Mouse (Mus musculus): ENCODE data around the gene 4930412O13Rik. TPM values are rescaled to one million over a fixed set of nuclear protein-coding genes. Genes with fewer than 3 reads are reported as not detected.

4930412O13Rik gene
- total and polyA plus RNA-seq, 2 experiments from 2014 or later: not detected

- Histone ChIP-seq H3K4me2 (ENCODE audit: low read depth, low read length) (peak overlapping the region; percentile 99), H3K27ac (ENCODE audit: low read depth) (no peak overlapping the region), H3K27me3 (ENCODE audit: control insufficient read depth, insufficient read depth, low read length) (peaks cover 95% of the 10 kb centered on the region), H3K4me3 (ENCODE audit: low read depth, low read length) (peak overlapping the region; percentile 74), H3K36me3 (replicated peaks; ENCODE audit: control insufficient read depth, insufficient read depth, low read length) (no peaks in the 10 kb centered on the region), H3K9me3 (replicated peaks; ENCODE audit: control insufficient read depth, low read length) (no peaks in the 10 kb centered on the region), H3K4me1 (ENCODE audit: control insufficient read depth, insufficient read depth) (peaks cover 15% of the 10 kb centered on the region), H3K9ac (replicated peaks; ENCODE audit: low read depth, low read length) (no peak overlapping the region)
- WGBS: 18% methylated on average over 11 of the region's 11 CpGs
- ATAC-seq (ENCODE audit: insufficient read depth, low read depth) (no peak), DNase-seq (ENCODE audit: low spot score) (no peak)
- TF ChIP-seq CTCF (IDR thresholded peaks at IDR 0.05; ENCODE audit: low read depth) (no peak), EP300 (IDR thresholded peaks at IDR 0.05; ENCODE audit: low read depth) (no peak)
Observed at GRCm38 (mm10) chr2:9880271-9880670, 781 bp upstream of the 4930412O13Rik start.

DNA sequence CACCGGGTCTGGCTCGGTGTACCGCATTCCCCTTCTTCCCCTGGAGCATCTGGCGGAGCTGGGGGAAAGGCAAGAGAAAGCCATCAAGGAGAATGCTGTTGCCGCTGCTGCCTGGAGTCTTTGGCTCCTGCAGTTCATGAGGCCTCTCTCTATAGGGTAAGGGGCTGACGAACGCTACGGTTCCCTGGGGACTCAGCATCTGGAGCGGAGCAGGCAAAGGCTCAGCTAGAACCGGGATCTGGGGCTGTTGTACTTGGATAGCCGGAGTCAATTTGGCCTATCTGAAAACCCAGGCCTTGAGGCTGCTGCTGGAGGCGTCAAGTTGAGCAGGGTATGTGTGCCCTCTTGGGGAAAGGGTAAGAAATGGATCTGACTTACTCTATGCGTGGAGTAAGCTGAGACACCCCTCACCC is 565 bp downstream of the 4930412O13Rik start:
- no peaks in the 10 kb centered on the region for H3K36me3 ChIP-seq (replicated peaks; ENCODE audit: control insufficient read depth, insufficient read depth, low read length)
- ATAC-seq (ENCODE audit: insufficient read depth, low read depth) (no peak), DNase-seq (ENCODE audit: low spot score) (no peak)
- peak overlapping the region; percentile 67 for H3K4me2 ChIP-seq (ENCODE audit: low read depth, low read length)
- no peak for TF ChIP-seq CTCF (IDR thresholded peaks at IDR 0.05; ENCODE audit: low read depth)
- H3K9me3 ChIP-seq (replicated peaks; ENCODE audit: control insufficient read depth, low read length): no peaks in the 10 kb centered on the region
- peaks cover 15% of the 10 kb centered on the region for H3K4me1 ChIP-seq (ENCODE audit: control insufficient read depth, insufficient read depth)
- peaks cover 95% of the 10 kb centered on the region for H3K27me3 ChIP-seq (ENCODE audit: control insufficient read depth, insufficient read depth, low read length)
- 3% methylated on average over 13 of the region's 13 CpGs for WGBS
- peak overlapping the region; percentile 46 for H3K4me3 ChIP-seq (ENCODE audit: low read depth, low read length)
- H3K27ac ChIP-seq (ENCODE audit: low read depth): peak overlapping the region; percentile 12; the same call in 1 of the 2 replicates
- 0 out of 2 replicates have a peak overlapping the region, but pooled peaks have one; percentile 15 for H3K9ac ChIP-seq (replicated peaks; ENCODE audit: low read depth, low read length)

DNA sequence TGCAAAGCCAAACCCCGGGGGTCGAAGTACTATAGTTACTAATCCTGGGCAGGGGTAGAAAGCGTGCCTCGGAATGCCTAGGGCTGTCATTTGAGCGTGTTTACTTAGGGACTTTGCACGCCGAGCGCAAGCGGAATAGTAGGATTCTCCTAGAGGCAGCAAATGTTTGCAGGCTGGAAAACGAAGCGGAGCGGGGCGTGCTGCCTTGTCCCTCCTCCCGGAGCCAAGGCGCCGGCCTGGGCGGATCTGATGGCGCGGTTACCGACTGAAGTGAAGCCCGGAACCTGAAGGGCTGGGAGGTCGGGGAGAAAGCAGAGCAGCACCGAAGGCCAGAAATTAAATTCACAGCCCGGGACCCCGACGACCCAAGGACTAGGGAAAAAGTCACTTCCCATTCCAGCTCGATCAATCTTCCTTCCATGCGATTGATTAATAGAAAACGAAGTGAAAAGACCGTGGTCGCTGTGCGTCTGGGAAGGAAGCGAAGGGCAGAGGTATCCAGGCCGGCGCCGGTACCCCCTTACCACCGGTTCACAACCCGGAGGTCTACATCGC is 1.4 kb downstream of the 4930412O13Rik start:
- no peak overlapping the region for H3K9ac ChIP-seq (replicated peaks; ENCODE audit: low read depth, low read length)
- no peak overlapping the region for H3K27ac ChIP-seq (ENCODE audit: low read depth)
- H3K9me3 ChIP-seq (replicated peaks; ENCODE audit: control insufficient read depth, low read length): no peaks in the 10 kb centered on the region
- H3K27me3 ChIP-seq (ENCODE audit: control insufficient read depth, insufficient read depth, low read length): peaks cover 95% of the 10 kb centered on the region
- WGBS: under 1% methylated on average over 39 of the region's 39 CpGs
- H3K36me3 ChIP-seq (replicated peaks; ENCODE audit: control insufficient read depth, insufficient read depth, low read length): no peaks in the 10 kb centered on the region
- peaks cover 15% of the 10 kb centered on the region for H3K4me1 ChIP-seq (ENCODE audit: control insufficient read depth, insufficient read depth)
- H3K4me2 ChIP-seq (ENCODE audit: low read depth, low read length): peak overlapping the region; percentile 67
- TF ChIP-seq CTCF (IDR thresholded peaks at IDR 0.05; ENCODE audit: low read depth) (no peak), EP300 (IDR thresholded peaks at IDR 0.05; ENCODE audit: low read depth) (no peak)
- ATAC-seq (ENCODE audit: insufficient read depth, low read depth) (no peak), DNase-seq (ENCODE audit: low spot score) (no peak)
- H3K4me3 ChIP-seq (ENCODE audit: low read depth, low read length): peak overlapping the region; percentile 46

DNA sequence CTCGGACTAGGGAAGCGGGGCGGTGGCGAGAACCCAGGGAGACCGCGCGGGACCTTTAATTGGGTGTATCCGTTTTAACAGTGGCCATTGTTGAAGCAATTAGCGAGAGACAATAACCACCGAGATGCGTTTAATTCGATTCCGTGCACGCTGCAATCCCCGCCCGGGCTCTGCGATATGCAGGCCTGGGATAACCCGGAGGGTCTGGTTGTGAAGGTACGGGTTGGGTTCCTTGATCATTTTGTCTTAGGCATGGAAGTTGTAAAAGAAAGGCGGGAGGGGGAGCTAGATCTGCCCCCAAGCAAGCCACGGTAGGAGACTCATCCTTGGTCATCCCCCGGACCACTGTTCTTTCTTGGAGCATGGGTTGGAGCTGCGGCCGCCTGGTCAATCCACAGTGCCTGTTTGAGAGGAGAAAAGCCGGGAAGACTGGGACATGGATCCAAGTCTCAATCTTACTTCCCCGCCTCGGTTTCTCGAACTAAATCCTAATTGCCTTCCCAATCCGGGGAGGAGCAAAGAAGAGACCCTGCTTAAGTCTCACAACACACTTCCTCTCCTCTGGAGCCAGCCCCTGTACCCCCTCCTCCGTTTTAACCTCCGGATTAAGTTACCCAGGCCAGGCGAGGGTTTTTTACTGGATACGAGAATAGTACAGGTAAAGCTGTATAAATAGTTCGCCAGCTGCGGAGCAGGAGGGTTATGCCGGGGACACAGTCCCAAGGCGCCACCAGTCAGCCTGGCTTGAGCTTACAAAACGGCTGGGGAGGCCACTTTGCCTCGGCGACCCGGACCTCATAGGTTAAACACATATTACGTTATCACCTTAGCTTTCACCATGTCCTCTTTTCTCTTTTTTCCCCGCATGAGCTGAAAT is 2.1 kb downstream of the 4930412O13Rik start:
- peak overlapping the region; percentile 67 for H3K4me2 ChIP-seq (ENCODE audit: low read depth, low read length)
- no peak overlapping the region for H3K9ac ChIP-seq (replicated peaks; ENCODE audit: low read depth, low read length)
- DNase-seq (ENCODE audit: low spot score): no peak
- no peaks in the 10 kb centered on the region for H3K9me3 ChIP-seq (replicated peaks; ENCODE audit: control insufficient read depth, low read length)
- H3K4me3 ChIP-seq (ENCODE audit: low read depth, low read length): peak overlapping the region; percentile 46
- H3K4me1 ChIP-seq (ENCODE audit: control insufficient read depth, insufficient read depth): peaks cover 15% of the 10 kb centered on the region
- H3K27ac ChIP-seq (ENCODE audit: low read depth): no peak overlapping the region
- no peaks in the 10 kb centered on the region for H3K36me3 ChIP-seq (replicated peaks; ENCODE audit: control insufficient read depth, insufficient read depth, low read length)
- H3K27me3 ChIP-seq (ENCODE audit: control insufficient read depth, insufficient read depth, low read length): peaks cover 96% of the 10 kb centered on the region
- no peak for TF ChIP-seq EP300 (IDR thresholded peaks at IDR 0.05; ENCODE audit: low read depth)
- TF ChIP-seq CTCF (IDR thresholded peaks at IDR 0.05; ENCODE audit: low read depth): no peak
- WGBS: 2% methylated on average over 43 of the region's 43 CpGs
- no peak for ATAC-seq (ENCODE audit: insufficient read depth, low read depth)

DNA sequence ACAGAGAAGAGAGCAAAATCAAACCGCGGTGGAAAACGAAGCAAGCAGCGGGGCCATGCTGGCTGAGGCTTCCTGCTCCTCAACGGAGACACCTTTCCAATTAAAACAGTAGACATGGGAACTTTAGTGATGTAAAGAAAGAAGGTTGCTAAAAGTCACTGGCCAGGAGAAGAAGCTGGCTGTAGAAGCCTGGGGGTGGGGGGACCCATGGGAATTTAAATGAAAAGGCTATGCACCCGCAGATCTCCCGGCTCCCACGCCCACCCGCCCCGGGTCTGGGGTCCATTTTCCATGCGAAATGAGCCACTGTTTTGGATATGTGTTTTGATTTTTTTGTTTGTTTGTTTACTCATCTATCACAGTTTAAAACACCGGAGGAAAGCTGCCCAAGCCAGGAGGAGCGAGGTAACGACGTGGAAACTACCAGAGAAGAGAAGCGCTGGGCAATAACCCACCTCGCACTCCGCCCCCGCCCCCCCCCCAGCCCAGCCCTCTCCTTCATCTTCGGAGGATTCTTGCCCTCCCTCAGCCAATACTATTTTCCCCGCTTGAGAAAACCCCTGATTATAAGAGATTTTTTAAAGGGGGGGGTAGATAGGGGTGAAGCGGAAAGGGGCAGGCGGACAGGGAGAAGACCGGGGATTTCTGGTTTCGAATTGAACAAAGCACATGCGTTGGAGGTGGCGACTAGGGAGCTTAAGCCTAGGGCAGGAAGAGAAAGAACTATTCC is 2.9 kb downstream of the 4930412O13Rik start:
- Histone ChIP-seq H3K27ac (ENCODE audit: low read depth) (no peak overlapping the region), H3K4me3 (ENCODE audit: low read depth, low read length) (peak overlapping the region; percentile 46), H3K27me3 (ENCODE audit: control insufficient read depth, insufficient read depth, low read length) (peaks cover 98% of the 10 kb centered on the region), H3K4me2 (ENCODE audit: low read depth, low read length) (peak overlapping the region; percentile 67), H3K4me1 (ENCODE audit: control insufficient read depth, insufficient read depth) (peaks cover 18% of the 10 kb centered on the region), H3K36me3 (replicated peaks; ENCODE audit: control insufficient read depth, insufficient read depth, low read length) (no peaks in the 10 kb centered on the region), H3K9ac (replicated peaks; ENCODE audit: low read depth, low read length) (no peak overlapping the region), H3K9me3 (replicated peaks; ENCODE audit: control insufficient read depth, low read length) (no peaks in the 10 kb centered on the region)
- ATAC-seq (ENCODE audit: insufficient read depth, low read depth) (no peak), DNase-seq (ENCODE audit: low spot score) (no peak)
- 3% methylated on average over 27 of the region's 27 CpGs for WGBS
- TF ChIP-seq CTCF (IDR thresholded peaks at IDR 0.05; ENCODE audit: low read depth): no peak
- TF ChIP-seq EP300 (IDR thresholded peaks at IDR 0.05; ENCODE audit: low read depth): no peak
